Mouse (Mus musculus) macrophage (primary cell): Measurements from ENCODE around the gene Acvr1b. TPM values are rescaled to one million over a fixed set of nuclear protein-coding genes. Genes with fewer than 3 reads are reported as not detected.

Experiments used
- H3K27ac ChIP-seq: fragments of 350-480 bp; formaldehyde crosslinking; 2 replicates; pipeline ENCODE4 v1.9.0; 2021
- H3K36me3 ChIP-seq: fragments of 350-480 bp; formaldehyde crosslinking; 2 replicates; pipeline ENCODE4 v1.9.0; 2021; ENCODE audit errors: inconsistent target
- H3K4me3 ChIP-seq: fragments of 350-480 bp; formaldehyde crosslinking; 2 replicates; pipeline ENCODE4 v1.9.0; 2021; ENCODE audit errors: inconsistent target
- H3K79me2 ChIP-seq: fragments of 350-480 bp; formaldehyde crosslinking; 2 replicates; pipeline ENCODE4 v1.9.0; 2021; ENCODE audit errors: inconsistent target
- WGBS: methylation state at CpG from one replicate; pipeline ENCODE4 v1.1.7; 2026; ENCODE audit warnings: inconsistent platforms; ENCODE audit not compliant: missing documents; 5-methylcytosine and 5-hydroxymethylcytosine counted together
- polyA plus RNA-seq: library from polyadenylated mRNA; stranded (reverse); fragments of 250-400 nt; gene quantifications from 3 replicates; pipeline ENCODE4 v1.2.4, GENCODE M21; 2018; ENCODE audit warnings: inconsistent platforms

Acvr1b gene
- polyA plus RNA-seq, 1 experiment from 2014 or later = 13.7 TPM

GRCm38 (mm10) chr15:101230995-101231647 is 57.3 kb downstream of the Acvr1b start:
- Histone ChIP-seq H3K36me3 (no peaks in the 10 kb centered on the region), H3K4me3 (no peak overlapping the region), H3K79me2 (no peaks in the 10 kb centered on the region), H3K27ac (no peak overlapping the region)
- 90% methylated on average over 21 of the region's 23 CpGs for WGBS

GRCm38 (mm10) chr15:101231648-101232180 is 57.8 kb downstream of the Acvr1b start:
- Histone ChIP-seq H3K4me3 (no peak overlapping the region), H3K36me3 (no peaks in the 10 kb centered on the region), H3K27ac (no peak overlapping the region), H3K79me2 (no peaks in the 10 kb centered on the region)
- WGBS = 96% methylated on average over 33 of the region's 56 CpGs

GRCm38 (mm10) chr15:101232607-101233006 is 58.7 kb downstream of the Acvr1b start:
- no peak overlapping the region for H3K27ac ChIP-seq
- H3K79me2 ChIP-seq = no peaks in the 10 kb centered on the region
- no peak overlapping the region for H3K4me3 ChIP-seq
- H3K36me3 ChIP-seq = no peaks in the 10 kb centered on the region
- WGBS = 76% methylated on average over 4 of the region's 4 CpGs

- H3K27ac ChIP-seq = no peak overlapping the region
- no peak overlapping the region for H3K4me3 ChIP-seq
- 86% methylated on average over 3 of the region's 3 CpGs for WGBS
- no peaks in the 10 kb centered on the region for H3K36me3 ChIP-seq
- no peaks in the 10 kb centered on the region for H3K79me2 ChIP-seq
Measured at GRCm38 (mm10) chr15:101233183-101233582, 59.3 kb downstream of the Acvr1b start.

- Histone ChIP-seq H3K36me3 (no peaks in the 10 kb centered on the region), H3K27ac (no peak overlapping the region), H3K4me3 (no peak overlapping the region), H3K79me2 (no peaks in the 10 kb centered on the region)
- 36% methylated on average over 9 of the region's 11 CpGs for WGBS
Measured at GRCm38 (mm10) chr15:101233641-101234275, 59.9 kb downstream of the Acvr1b start.

GRCm38 (mm10) chr15:101234611-101235341 is 60.9 kb downstream of the Acvr1b start:
- no peak overlapping the region for H3K27ac ChIP-seq
- H3K79me2 ChIP-seq = no peaks in the 10 kb centered on the region
- WGBS = 87% methylated on average over 10 of the region's 10 CpGs
- no peaks in the 10 kb centered on the region for H3K36me3 ChIP-seq
- no peak overlapping the region for H3K4me3 ChIP-seq

- Histone ChIP-seq H3K4me3 (no peak overlapping the region), H3K79me2 (no peaks in the 10 kb centered on the region), H3K36me3 (no peaks in the 10 kb centered on the region), H3K27ac (no peak overlapping the region)
- 67% methylated on average over 5 of the region's 5 CpGs for WGBS
Measured at GRCm38 (mm10) chr15:101235342-101235698, 61.5 kb downstream of the Acvr1b start.

GRCm38 (mm10) chr15:101235728-101236327 is 62.0 kb downstream of the Acvr1b start:
- no peak overlapping the region for H3K27ac ChIP-seq
- 49% methylated on average over 9 of the region's 12 CpGs for WGBS
- H3K79me2 ChIP-seq = no peaks in the 10 kb centered on the region
- H3K36me3 ChIP-seq = no peaks in the 10 kb centered on the region
- no peak overlapping the region for H3K4me3 ChIP-seq

- Histone ChIP-seq H3K4me3 (no peak overlapping the region), H3K27ac (no peak overlapping the region), H3K36me3 (no peaks in the 10 kb centered on the region), H3K79me2 (no peaks in the 10 kb centered on the region)
- 7% methylated on average over 3 of the region's 3 CpGs for WGBS
Measured at GRCm38 (mm10) chr15:101236878-101237277, 63.0 kb downstream of the Acvr1b start.

GRCm38 (mm10) chr15:101238885-101239511 is 65.1 kb downstream of the Acvr1b start:
- Histone ChIP-seq H3K36me3 (no peaks in the 10 kb centered on the region), H3K79me2 (no peaks in the 10 kb centered on the region), H3K4me3 (no peak overlapping the region), H3K27ac (no peak overlapping the region)
- WGBS = 24% methylated on average over 27 of the region's 28 CpGs

- Histone ChIP-seq H3K36me3 (no peaks in the 10 kb centered on the region), H3K4me3 (no peak overlapping the region), H3K79me2 (no peaks in the 10 kb centered on the region), H3K27ac (no peak overlapping the region)
- WGBS = 82% methylated on average over 8 of the region's 8 CpGs
Measured at GRCm38 (mm10) chr15:101239821-101240220, 66.0 kb downstream of the Acvr1b start.

- peak overlapping the region; percentile 19 for H3K27ac ChIP-seq
- WGBS = 9% methylated on average over 10 of the region's 10 CpGs
- H3K36me3 ChIP-seq = no peaks in the 10 kb centered on the region
- peak overlapping the region; percentile 16; the same call in 1 of the 2 replicates for H3K4me3 ChIP-seq
- no peaks in the 10 kb centered on the region for H3K79me2 ChIP-seq
Measured at GRCm38 (mm10) chr15:101240799-101241204, 66.9 kb downstream of the Acvr1b start.

GRCm38 (mm10) chr15:101241236-101241635 is 67.4 kb downstream of the Acvr1b start:
- H3K27ac ChIP-seq = peak overlapping the region; percentile 19
- WGBS = 44% methylated on average over 9 of the region's 9 CpGs
- no peaks in the 10 kb centered on the region for H3K79me2 ChIP-seq
- H3K36me3 ChIP-seq = no peaks in the 10 kb centered on the region
- H3K4me3 ChIP-seq = peak overlapping the region; percentile 16; the same call in 1 of the 2 replicates

GRCm38 (mm10) chr15:101241853-101242252 is 68.0 kb downstream of the Acvr1b start:
- no peaks in the 10 kb centered on the region for H3K36me3 ChIP-seq
- no peaks in the 10 kb centered on the region for H3K79me2 ChIP-seq
- no peak overlapping the region for H3K4me3 ChIP-seq
- WGBS = 87% methylated on average over 9 of the region's 9 CpGs
- H3K27ac ChIP-seq = no peak overlapping the region
